Mouse (Mus musculus) liver, embryonic 16.5 days (tissue): ENCODE results near the gene Prtn3. TPM values are rescaled to one million over a fixed set of nuclear protein-coding genes. Genes with fewer than 3 reads are reported as not detected.

Experiments
- ATAC-seq: fragments of 200-750 bp; cut with Nextera tagmentation; 2 replicates; pipeline ENCODE4 v1.8.0; 2017; ENCODE audit warnings: low read depth, mild to moderate bottlenecking, moderate number of reproducible peaks, moderate library complexity
- H3K27ac ChIP-seq: fragments of 300-500 bp; sonication (generic); 2 replicates; pipeline ENCODE4 v1.5.1; 2014; ENCODE audit warnings: mild to moderate bottlenecking, low read length
- H3K27me3 ChIP-seq: fragments of 300-500 bp; sonication (generic); 2 replicates; pipeline ENCODE4 v1.6.1; 2014; ENCODE audit warnings: low read depth, low read length, mixed read lengths; ENCODE audit not compliant: control insufficient read depth, insufficient read depth
- H3K36me3 ChIP-seq: fragments of 300-500 bp; sonication (generic); 2 replicates; pipeline ENCODE4 v1.6.1; 2014; ENCODE audit warnings: mild to moderate bottlenecking; ENCODE audit not compliant: control insufficient read depth, insufficient read depth
- H3K4me1 ChIP-seq: fragments of 300-500 bp; sonication (generic); 2 replicates; pipeline ENCODE4 v1.6.1; 2014; ENCODE audit warnings: low read depth, low read length, mixed read lengths; ENCODE audit not compliant: control insufficient read depth
- H3K4me2 ChIP-seq: fragments of 300-500 bp; sonication (generic); 2 replicates; pipeline ENCODE4 v1.6.1; 2014; ENCODE audit warnings: low read depth, low read length, mixed read lengths
- H3K4me3 ChIP-seq: fragments of 300-500 bp; sonication (generic); 2 replicates; pipeline ENCODE4 v1.5.1; 2014; ENCODE audit warnings: low read depth, mild to moderate bottlenecking, low read length
- H3K9ac ChIP-seq: fragments of 300-500 bp; sonication (generic); 2 replicates; pipeline ENCODE4 v1.6.1; 2014; ENCODE audit warnings: low read depth, low read length
- H3K9me3 ChIP-seq: fragments of 300-500 bp; sonication (generic); replicated peaks from 2 replicates; pipeline ENCODE4 v1.6.1; 2016; ENCODE audit warnings: low read length; ENCODE audit not compliant: control insufficient read depth
- WGBS: fragments of 180-500 bp; shearing (Covaris S2); extraction: QIAGEN DNeasy Blood & Tissue Kit; methylation state at CpG from one replicate; pipeline ENCODE4 v1.1.7; 2014; ENCODE audit not compliant: insufficient replicate concordance; 5-methylcytosine and 5-hydroxymethylcytosine counted together
- polyA plus RNA-seq: library from polyadenylated mRNA; unstranded; fragments of >200 nt; fragmentation: Nextera tagmentation; extraction: Ambion mirVana; gene quantifications from 2 replicates; pipeline ENCODE4 v1.2.1, GENCODE M21; 2015

The Prtn3 gene
- polyA plus RNA-seq, 1 experiment from 2014 or later, result 96.8 TPM

DNA sequence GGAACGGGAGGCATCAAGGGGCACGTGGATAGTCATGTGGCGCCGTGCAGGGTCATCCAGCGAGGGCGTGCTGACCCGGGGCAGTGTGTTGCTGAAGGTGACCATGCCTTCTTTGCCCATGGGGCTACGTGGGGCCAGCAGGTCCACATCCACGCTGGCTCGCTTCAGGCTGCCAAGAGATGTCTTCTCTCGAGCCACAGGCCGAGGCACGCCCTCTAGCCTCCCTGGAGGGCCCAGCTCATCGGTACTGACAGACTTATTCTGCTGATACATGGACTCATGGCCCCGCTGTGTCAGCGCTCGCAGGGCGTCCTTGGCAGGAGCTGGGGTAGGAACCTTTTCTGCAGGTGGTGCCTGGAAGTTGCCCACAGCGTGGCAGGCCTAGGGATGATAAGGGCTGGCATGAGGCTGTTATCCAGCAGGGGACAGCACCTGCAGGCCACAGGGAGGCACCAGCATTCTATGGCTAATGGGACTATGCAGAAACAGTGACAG, 8.4 kb upstream of the Prtn3 start:
- H3K36me3 ChIP-seq, result peaks cover 24% of the 10 kb centered on the region
- 62% methylated on average over 19 of the region's 19 CpGs for WGBS

GRCm38 (mm10) chr10:79866601-79867000, 7.7 kb upstream of the Prtn3 start:
- no peak overlapping the region for H3K4me2 ChIP-seq
- H3K4me3 ChIP-seq, result no peak overlapping the region
- H3K9ac ChIP-seq, result no peak overlapping the region
- 72% methylated on average over 11 of the region's 11 CpGs for WGBS
- H3K9me3 ChIP-seq, result no peaks in the 10 kb centered on the region
- ATAC-seq, result no peak
- no peaks in the 10 kb centered on the region; the same call in none of the 2 replicates for H3K4me1 ChIP-seq
- H3K36me3 ChIP-seq, result peaks cover 16% of the 10 kb centered on the region
- no peak overlapping the region for H3K27ac ChIP-seq
- no peaks in the 10 kb centered on the region for H3K27me3 ChIP-seq

More for the DNA sequence above, 8.4 kb upstream of the Prtn3 start:
- no peak overlapping the region for H3K4me3 ChIP-seq
- H3K27ac ChIP-seq, result no peak overlapping the region
- H3K9ac ChIP-seq, result no peak overlapping the region
- H3K27me3 ChIP-seq, result no peaks in the 10 kb centered on the region
- no peak for ATAC-seq
- no peaks in the 10 kb centered on the region for H3K9me3 ChIP-seq
- no peaks in the 10 kb centered on the region; the same call in none of the 2 replicates for H3K4me1 ChIP-seq
- no peak overlapping the region for H3K4me2 ChIP-seq

GRCm38 (mm10) chr10:79871845-79872244, 2.4 kb upstream of the Prtn3 start:
- no peak overlapping the region for H3K27ac ChIP-seq
- no peaks in the 10 kb centered on the region for H3K9me3 ChIP-seq
- H3K36me3 ChIP-seq, result no peaks in the 10 kb centered on the region
- ATAC-seq, result no peak
- no peak overlapping the region for H3K9ac ChIP-seq
- H3K27me3 ChIP-seq, result peaks cover 23% of the 10 kb centered on the region
- H3K4me3 ChIP-seq, result no peak overlapping the region
- 71% methylated on average over 8 of the region's 8 CpGs for WGBS
- H3K4me1 ChIP-seq, result peaks cover 4% of the 10 kb centered on the region
- no peak overlapping the region for H3K4me2 ChIP-seq

- Histone ChIP-seq H3K9me3 (no peaks in the 10 kb centered on the region), H3K4me3 (no peak overlapping the region), H3K27me3 (peaks cover 23% of the 10 kb centered on the region), H3K4me2 (no peak overlapping the region), H3K4me1 (peaks cover 13% of the 10 kb centered on the region), H3K9ac (no peak overlapping the region), H3K36me3 (no peaks in the 10 kb centered on the region), H3K27ac (no peak overlapping the region)
- no peak for ATAC-seq
- 46% methylated on average over 3 of the region's 3 CpGs for WGBS
These were observed 1.4 kb upstream of the Prtn3 start for GRCm38 (mm10) chr10:79872862-79873261.

- Histone ChIP-seq H3K4me3 (no peak overlapping the region; the same call in 1 of the 2 replicates), H3K9ac (no peak overlapping the region)
These were observed 963 bp upstream of the Prtn3 start for GRCm38 (mm10) chr10:79873313-79873712.

DNA sequence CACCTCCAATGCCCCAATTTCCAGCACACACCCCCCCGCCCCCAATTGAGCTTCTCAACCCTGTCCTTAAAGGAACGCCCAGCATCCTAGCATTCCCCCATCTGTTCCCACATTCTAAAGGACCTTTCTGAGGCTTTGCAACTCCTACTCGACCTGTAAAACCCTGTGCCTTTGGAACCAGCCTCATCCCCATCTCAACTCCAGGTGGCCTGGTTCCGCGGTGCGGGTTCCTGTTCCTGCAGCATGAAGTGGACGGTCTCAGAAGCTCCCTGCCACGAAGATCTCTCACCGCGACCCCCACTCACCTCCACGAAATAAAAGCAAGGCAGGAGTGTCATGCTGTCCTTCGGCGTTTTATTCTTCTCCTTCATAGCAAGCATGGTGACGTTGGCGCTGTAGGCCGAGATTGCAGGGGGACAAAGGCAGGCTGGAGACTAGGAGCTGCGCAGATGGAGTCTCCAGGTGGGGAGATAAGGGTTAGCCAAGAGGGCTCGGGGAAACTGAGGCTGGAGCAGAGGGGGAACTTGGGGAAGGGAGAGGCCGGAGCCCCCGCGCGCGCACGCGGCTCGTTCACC, 474 bp upstream of the Prtn3 start:
- Histone ChIP-seq H3K27me3 (peaks cover 23% of the 10 kb centered on the region), H3K36me3 (no peaks in the 10 kb centered on the region), H3K9me3 (no peaks in the 10 kb centered on the region), H3K4me3 (peak overlapping the region; percentile 60), H3K9ac (peak overlapping the region; percentile 47), H3K4me2 (peak overlapping the region; percentile 75), H3K4me1 (peaks cover 18% of the 10 kb centered on the region), H3K27ac (no peak overlapping the region)
- ATAC-seq, result no peak
- WGBS, result 2% methylated on average over 26 of the region's 26 CpGs

More at GRCm38 (mm10) chr10:79873313-79873712, 963 bp upstream of the Prtn3 start:
- no peak overlapping the region for H3K27ac ChIP-seq
- no peaks in the 10 kb centered on the region for H3K9me3 ChIP-seq
- H3K27me3 ChIP-seq, result peaks cover 23% of the 10 kb centered on the region
- no peak overlapping the region for H3K4me2 ChIP-seq
- peaks cover 16% of the 10 kb centered on the region for H3K4me1 ChIP-seq
- no peak for ATAC-seq
- no peaks in the 10 kb centered on the region for H3K36me3 ChIP-seq
- WGBS, result 14% methylated on average over 6 of the region's 6 CpGs

DNA sequence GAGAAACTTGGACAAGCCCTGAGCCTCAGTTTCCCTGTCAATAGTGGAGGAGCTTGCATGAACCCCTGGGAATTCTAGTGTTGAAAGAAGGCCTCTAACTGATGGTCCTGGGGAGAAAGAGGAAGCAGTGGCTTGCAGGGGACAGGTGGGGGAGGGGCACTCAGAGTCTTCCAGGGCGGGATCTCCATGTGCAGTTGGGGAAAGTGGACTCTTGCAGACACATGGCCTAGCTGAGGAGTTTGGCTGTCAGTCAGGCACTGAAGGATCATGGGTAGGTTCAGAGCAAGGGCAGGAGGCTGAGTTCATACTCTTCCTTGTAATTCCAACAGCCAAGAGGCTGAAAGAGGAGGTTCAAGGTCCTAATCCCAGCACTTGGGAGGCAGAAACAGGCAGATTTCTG, 2.9 kb downstream of the Prtn3 start:
- peak overlapping the region; percentile 49; the same call in 1 of the 2 replicates for H3K27ac ChIP-seq
- H3K27me3 ChIP-seq, result peaks cover 23% of the 10 kb centered on the region
- no peaks in the 10 kb centered on the region for H3K9me3 ChIP-seq
- no peak for ATAC-seq
- no peaks in the 10 kb centered on the region for H3K36me3 ChIP-seq
- H3K4me1 ChIP-seq, result peaks cover 44% of the 10 kb centered on the region
- H3K4me3 ChIP-seq, result no peak overlapping the region
- WGBS, result 11% methylated on average over 1 of the region's 1 CpGs
- H3K4me2 ChIP-seq, result peak overlapping the region; percentile 42; the same call in 1 of the 2 replicates
- H3K9ac ChIP-seq, result no peak overlapping the region

GRCm38 (mm10) chr10:79877757-79878156, 3.5 kb downstream of the Prtn3 start:
- H3K36me3 ChIP-seq, result no peaks in the 10 kb centered on the region
- peak overlapping the region; percentile 49 for H3K27ac ChIP-seq
- peaks cover 46% of the 10 kb centered on the region for H3K4me1 ChIP-seq
- H3K9ac ChIP-seq, result no peak overlapping the region
- H3K9me3 ChIP-seq, result no peaks in the 10 kb centered on the region
- WGBS, result 10% methylated on average over 12 of the region's 12 CpGs
- peak overlapping the region; percentile 42 for H3K4me2 ChIP-seq
- peaks cover 28% of the 10 kb centered on the region for H3K27me3 ChIP-seq
- H3K4me3 ChIP-seq, result 0 out of 2 replicates have a peak overlapping the region, but pooled peaks have one; percentile 4
- peak; percentile 27 for ATAC-seq

DNA sequence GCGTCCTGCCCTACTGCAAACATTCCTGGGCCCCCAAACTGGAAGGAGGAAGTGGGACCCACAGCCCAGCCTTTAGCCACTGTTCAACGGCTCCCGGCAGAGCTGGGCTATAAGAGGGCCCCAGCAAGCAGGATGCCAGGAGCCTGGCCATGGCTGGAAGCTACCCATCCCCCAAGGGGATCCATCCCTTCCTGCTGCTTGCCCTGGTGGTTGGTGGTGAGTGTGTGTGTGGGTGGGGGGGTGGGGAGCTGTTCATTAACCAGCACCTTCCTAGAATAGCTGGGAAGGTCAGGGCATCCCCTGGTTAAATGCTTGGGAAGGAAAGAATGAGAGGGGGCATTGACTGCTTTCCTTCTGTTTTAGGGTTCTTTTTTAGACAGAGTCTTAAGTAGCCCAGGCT, 5.3 kb downstream of the Prtn3 start:
- WGBS, result 17% methylated on average over 3 of the region's 3 CpGs
- no peak overlapping the region for H3K27ac ChIP-seq
- H3K36me3 ChIP-seq, result no peaks in the 10 kb centered on the region
- H3K4me2 ChIP-seq, result peak overlapping the region; percentile 35; the same call in 1 of the 2 replicates
- 0 out of 2 replicates have a peak overlapping the region, but pooled peaks have one; percentile 0 for H3K4me3 ChIP-seq
- peak; percentile 53 for ATAC-seq
- no peaks in the 10 kb centered on the region for H3K9me3 ChIP-seq
- no peak overlapping the region for H3K9ac ChIP-seq
- H3K4me1 ChIP-seq, result peaks cover 44% of the 10 kb centered on the region
- H3K27me3 ChIP-seq, result peaks cover 12% of the 10 kb centered on the region
